Mouse (Mus musculus) layer of hippocampus, adult 8-10 months (tissue): ENCODE measurements around the gene Dscaml1. TPM values are rescaled to one million over a fixed set of nuclear protein-coding genes. Genes with fewer than 3 reads are reported as not detected.

Experiments used
- DNase-seq, 2 experiments: peaks; one replicate each; pipeline ENCODE4 v3.0.0; 2022; ENCODE audit warnings: low spot score in 2 of 2
- total RNA-seq, 4 experiments: library from RNA; stranded (reverse); gene quantifications; 2 replicates each; pipeline ENCODE4 v1.2.4; 2022

Dscaml1 gene
- total RNA-seq, 4 experiments from 2014 or later: 84.0 to 101 (median 88.8) TPM

DNA sequence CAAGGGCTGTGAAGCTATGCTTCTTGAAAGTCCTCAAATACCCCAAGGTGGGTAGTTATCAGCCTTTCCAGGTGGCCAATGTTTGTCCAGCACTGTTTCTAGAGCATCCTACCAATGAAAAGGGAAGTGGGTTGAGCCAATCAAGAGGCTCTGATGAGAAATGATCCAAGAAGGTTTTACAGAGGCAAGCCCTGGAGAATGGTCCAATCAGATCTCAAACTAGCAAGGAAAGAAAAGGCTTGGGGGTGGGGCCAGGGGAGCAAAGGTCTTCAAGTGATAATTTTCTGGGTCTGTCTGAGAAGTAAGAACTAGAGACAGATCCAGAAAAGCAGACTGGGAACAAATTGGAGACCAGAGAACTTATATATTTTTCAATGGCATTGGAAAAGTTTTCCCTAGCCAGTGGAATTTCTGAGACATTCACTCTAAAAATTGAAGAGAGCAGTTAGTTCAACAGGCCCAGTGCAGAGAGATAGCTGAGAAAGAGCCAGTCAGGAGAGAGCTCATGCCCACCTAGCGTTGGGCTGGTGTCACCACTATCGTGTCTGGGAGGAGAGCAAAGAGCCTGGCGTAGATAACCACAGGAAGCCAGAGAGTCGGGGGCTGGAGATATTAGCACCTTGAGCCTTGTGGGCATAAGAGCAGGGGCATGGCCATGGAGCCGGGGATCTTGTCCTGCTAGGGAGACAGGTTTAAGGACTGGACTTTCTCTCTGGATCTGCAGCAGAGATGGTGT is 140.6 kb downstream of the Dscaml1 start:
- no peak for DNase-seq

DNA sequence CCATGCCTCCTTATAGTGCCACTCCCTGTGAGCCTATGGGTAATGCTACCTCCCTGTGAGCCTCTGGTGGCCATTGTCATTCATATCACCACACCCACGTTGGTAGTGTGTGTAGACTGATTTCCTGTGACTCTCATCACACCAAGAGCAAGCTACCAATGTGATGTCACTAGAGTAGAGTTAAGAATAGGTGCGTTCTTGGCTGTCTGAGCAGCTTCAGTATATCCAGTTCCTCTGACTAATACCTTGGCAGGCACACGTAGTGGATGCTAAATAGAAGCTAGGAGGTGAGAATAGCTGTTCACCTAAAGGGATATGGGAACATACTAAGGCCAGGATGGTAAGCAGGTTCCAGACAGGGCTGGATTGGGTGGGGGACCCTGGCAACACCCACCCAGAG is 143.3 kb downstream of the Dscaml1 start:
- no peak for DNase-seq

DNA sequence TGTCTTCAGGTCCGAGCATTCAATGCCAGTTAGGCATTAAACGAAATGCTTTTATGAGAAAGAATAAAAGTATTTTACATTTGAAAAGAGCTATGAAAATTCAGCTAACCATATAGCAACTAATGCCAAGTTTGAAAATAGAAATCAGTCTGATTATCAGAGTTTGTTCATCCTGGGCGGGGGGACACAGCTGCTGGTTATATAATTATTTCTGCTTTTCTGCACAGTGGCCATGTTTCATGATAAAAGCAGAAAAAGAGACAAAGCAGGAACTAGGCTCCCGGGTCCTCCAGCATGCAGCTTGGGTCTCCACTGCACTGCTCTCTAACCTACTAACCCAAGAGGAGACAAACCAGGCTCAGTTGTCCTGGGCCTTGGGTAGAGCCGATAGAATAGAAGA is 143.9 kb downstream of the Dscaml1 start:
- no peak for DNase-seq

GRCm38 (mm10) chr9:45572787-45573492 is 146.5 kb downstream of the Dscaml1 start:
- DNase-seq: no peak

GRCm38 (mm10) chr9:45573493-45573815 is 147.0 kb downstream of the Dscaml1 start:
- no peak for DNase-seq

- DNase-seq: no peak
These were observed 147.6 kb downstream of the Dscaml1 start for GRCm38 (mm10) chr9:45574021-45574420.

- DNase-seq: no peak
These were observed 153.8 kb downstream of the Dscaml1 start for GRCm38 (mm10) chr9:45580069-45580795.

GRCm38 (mm10) chr9:45586475-45586874 is 160.0 kb downstream of the Dscaml1 start:
- DNase-seq: no peak

DNA sequence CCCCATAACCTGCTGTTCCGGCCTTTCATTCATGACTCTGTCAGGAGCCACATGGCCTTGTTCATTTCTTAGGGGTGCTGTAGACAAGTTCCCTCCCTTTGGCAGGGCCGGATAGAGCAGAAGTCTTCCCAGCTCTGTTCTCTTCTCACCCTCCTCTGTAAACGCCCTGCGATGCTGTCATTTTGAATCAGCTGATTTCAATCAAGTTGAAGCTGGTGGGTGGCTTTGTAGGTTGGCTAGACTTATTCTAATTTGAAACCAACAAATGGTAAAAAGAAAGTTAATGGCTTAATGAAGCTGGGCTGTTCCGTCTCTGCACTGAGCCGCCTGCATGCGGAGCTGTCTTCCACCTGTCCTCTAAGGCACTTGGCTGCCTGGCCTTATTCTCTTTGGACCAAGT is 161.3 kb downstream of the Dscaml1 start:
- peak; percentile 40 to 71 for DNase-seq

GRCm38 (mm10) chr9:45589867-45590266 is 163.4 kb downstream of the Dscaml1 start:
- DNase-seq: peak in 1 of 2 experiments; percentile 71

GRCm38 (mm10) chr9:45591061-45591460 is 164.6 kb downstream of the Dscaml1 start:
- no peak for DNase-seq

DNA sequence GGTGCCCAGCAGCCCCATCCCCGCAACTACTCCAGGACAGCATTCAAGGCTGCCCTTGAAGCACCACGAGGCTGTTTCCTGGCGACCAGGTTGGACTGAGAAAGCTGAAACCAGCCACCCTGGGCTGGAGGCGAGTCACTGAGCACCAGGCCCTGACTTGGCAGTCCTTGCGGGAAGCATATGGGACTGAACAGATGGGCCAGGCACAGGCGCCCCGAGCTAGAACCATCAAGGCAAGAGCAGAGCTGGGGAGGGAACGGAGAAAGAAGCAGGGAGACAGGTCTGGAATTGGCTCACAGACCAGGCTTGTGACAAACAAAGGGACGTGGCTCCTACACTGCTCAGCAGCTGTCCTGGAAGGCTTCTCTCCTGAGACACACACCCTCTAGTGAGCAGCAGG is 165.9 kb downstream of the Dscaml1 start:
- peak; percentile 75 to 83 for DNase-seq

GRCm38 (mm10) chr9:45598117-45598516 is 171.7 kb downstream of the Dscaml1 start:
- DNase-seq: peak in 1 of 2 experiments; percentile 44

GRCm38 (mm10) chr9:45599377-45599776 is 172.9 kb downstream of the Dscaml1 start:
- no peak for DNase-seq

GRCm38 (mm10) chr9:45607337-45607736 is 180.9 kb downstream of the Dscaml1 start:
- no peak for DNase-seq

- peak; percentile 65 to 78 for DNase-seq
These were observed 181.9 kb downstream of the Dscaml1 start for GRCm38 (mm10) chr9:45608097-45609031.

- DNase-seq: no peak
These were observed 184.1 kb downstream of the Dscaml1 start for GRCm38 (mm10) chr9:45610336-45611060.

GRCm38 (mm10) chr9:45614616-45615015 is 188.2 kb downstream of the Dscaml1 start:
- DNase-seq: no peak

DNA sequence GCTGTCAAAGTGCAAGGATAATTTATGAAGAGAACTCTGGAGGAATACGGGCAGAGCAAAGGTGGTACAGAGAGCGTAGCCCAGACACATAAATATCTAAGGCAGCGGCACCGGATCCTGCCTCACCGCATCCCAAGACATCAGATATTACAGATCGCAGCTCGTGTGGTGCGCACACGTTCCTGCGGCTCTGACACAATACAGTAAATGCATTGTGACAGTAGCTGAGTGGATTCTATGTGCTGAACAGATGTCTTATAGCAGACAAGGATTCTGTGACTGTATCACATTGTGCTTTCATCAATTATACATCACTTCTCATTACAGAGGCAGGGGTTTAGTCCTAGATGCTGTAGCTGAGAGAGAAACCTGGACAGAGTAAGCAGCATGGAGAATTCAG is 191.5 kb downstream of the Dscaml1 start:
- no peak for DNase-seq

GRCm38 (mm10) chr9:45618443-45618842 is 192.0 kb downstream of the Dscaml1 start:
- DNase-seq: no peak
